Mouse (Mus musculus): Measurements from ENCODE around the gene Sh3glb2.
A peak's percentile ranks its signal among the peaks of the same experiment; 100 is the strongest.

Gene Sh3glb2

GRCm38 (mm10) chr2:30380564-30381376 is 21.6 kb upstream of the Sh3glb2 start:
- no peak for DNase-seq (ENCODE audit: low read depth, low spot score)

GRCm38 (mm10) chr2:30379307-30379706 is 20.2 kb upstream of the Sh3glb2 start:
- DNase-seq (ENCODE audit: low read depth, low spot score), result no peak

- no peak for DNase-seq (ENCODE audit: low read depth, low spot score)
Observed at GRCm38 (mm10) chr2:30377721-30378120, 18.6 kb upstream of the Sh3glb2 start.

- DNase-seq (ENCODE audit: low read depth, low spot score), result no peak
Observed at GRCm38 (mm10) chr2:30375893-30376292, 16.8 kb upstream of the Sh3glb2 start.

GRCm38 (mm10) chr2:30372726-30373125 is 13.6 kb upstream of the Sh3glb2 start:
- no peak for DNase-seq (ENCODE audit: low read depth, low spot score)

GRCm38 (mm10) chr2:30371544-30371943 is 12.4 kb upstream of the Sh3glb2 start:
- DNase-seq (ENCODE audit: low read depth, low spot score), result no peak

- DNase-seq (ENCODE audit: low read depth, low spot score), result no peak
Observed at GRCm38 (mm10) chr2:30366203-30366602, 7.1 kb upstream of the Sh3glb2 start.

GRCm38 (mm10) chr2:30365281-30366069 is 6.3 kb upstream of the Sh3glb2 start:
- no peak for DNase-seq (ENCODE audit: low read depth, low spot score)

- DNase-seq (ENCODE audit: low read depth, low spot score), result peak; percentile 100
Observed at GRCm38 (mm10) chr2:30363773-30364650, 4.9 kb upstream of the Sh3glb2 start, which contains the start of gene Miga2. TSS of gene Miga2 (plus strand) at chr2:30364233.

- peak; percentile 57 for DNase-seq (ENCODE audit: low read depth, low spot score)
Observed at GRCm38 (mm10) chr2:30362865-30363264, 3.7 kb upstream of the Sh3glb2 start.

- no peak for DNase-seq (ENCODE audit: low read depth, low spot score)
Observed at GRCm38 (mm10) chr2:30360626-30361025, 1.5 kb upstream of the Sh3glb2 start.

GRCm38 (mm10) chr2:30357552-30358510 is 1.3 kb downstream of the Sh3glb2 start:
- peak; percentile 35 for DNase-seq (ENCODE audit: low read depth, low spot score)

- no peak for DNase-seq (ENCODE audit: low read depth, low spot score)
Observed at GRCm38 (mm10) chr2:30356906-30357305, 2.2 kb downstream of the Sh3glb2 start.

GRCm38 (mm10) chr2:30356266-30356665 is 2.9 kb downstream of the Sh3glb2 start:
- DNase-seq (ENCODE audit: low read depth, low spot score), result no peak

GRCm38 (mm10) chr2:30355861-30356260 is 3.3 kb downstream of the Sh3glb2 start:
- no peak for DNase-seq (ENCODE audit: low read depth, low spot score)

- DNase-seq (ENCODE audit: low read depth, low spot score), result peak; percentile 74
Observed at GRCm38 (mm10) chr2:30351149-30351548, 8.0 kb downstream of the Sh3glb2 start.

GRCm38 (mm10) chr2:30349196-30349595 is 9.9 kb downstream of the Sh3glb2 start:
- no peak for DNase-seq (ENCODE audit: low read depth, low spot score)

GRCm38 (mm10) chr2:30345971-30346676 is 13.0 kb downstream of the Sh3glb2 start:
- no peak for DNase-seq (ENCODE audit: low read depth, low spot score)

- no peak for DNase-seq (ENCODE audit: low read depth, low spot score)
Observed at GRCm38 (mm10) chr2:30343601-30344137, 15.5 kb downstream of the Sh3glb2 start.

GRCm38 (mm10) chr2:30342544-30342943 is 16.6 kb downstream of the Sh3glb2 start:
- no peak for DNase-seq (ENCODE audit: low read depth, low spot score)

All from R1 (cell line).